Mouse (Mus musculus) limb, embryonic 12.5 days (tissue): ENCODE results near the gene Ifi213. TPM values are rescaled to one million over a fixed set of nuclear protein-coding genes. Genes with fewer than 3 reads are reported as not detected.
"Not testable (repeated sequence)": the region's sequence is repeated elsewhere in the genome, so short reads cannot be mapped to it uniquely, and the experiment has no call there.

Source experiments
- ATAC-seq: fragments of 200-750 bp; cut with Nextera tagmentation; 2 replicates; pipeline ENCODE4 v1.8.0; 2017; ENCODE audit warnings: low read depth, moderate TSS enrichment; ENCODE audit not compliant: insufficient number of reproducible peaks, insufficient read depth, low FRiP score, low TSS enrichment
- H3K27ac ChIP-seq: fragments of 300-500 bp; sonication (generic); 2 replicates; pipeline ENCODE4 v1.5.1; 2016; ENCODE audit warnings: mild to moderate bottlenecking, moderate library complexity
- H3K27me3 ChIP-seq: fragments of 300-500 bp; sonication (generic); 2 replicates; pipeline ENCODE4 v1.6.1; 2016; ENCODE audit warnings: mild to moderate bottlenecking, moderate library complexity
- H3K36me3 ChIP-seq: fragments of 300-500 bp; sonication (generic); 2 replicates; pipeline ENCODE4 v1.6.1; 2016; ENCODE audit warnings: mild to moderate bottlenecking, moderate library complexity
- H3K4me1 ChIP-seq: fragments of 300-500 bp; sonication (generic); replicated peaks from 2 replicates; pipeline ENCODE4 v1.6.1; 2016
- H3K4me2 ChIP-seq: fragments of 300-500 bp; sonication (generic); 2 replicates; pipeline ENCODE4 v1.6.1; 2016; ENCODE audit warnings: mild to moderate bottlenecking, moderate library complexity
- H3K4me3 ChIP-seq: fragments of 300-500 bp; sonication (generic); replicated peaks from 2 replicates; pipeline ENCODE4 v1.5.1; 2016; ENCODE audit warnings: mild to moderate bottlenecking
- H3K9ac ChIP-seq: fragments of 300-500 bp; sonication (generic); replicated peaks from 2 replicates; pipeline ENCODE4 v1.6.1; 2016; ENCODE audit warnings: mild to moderate bottlenecking, moderate library complexity
- H3K9me3 ChIP-seq: fragments of 300-500 bp; sonication (generic); 2 replicates; pipeline ENCODE4 v1.6.1; 2016; ENCODE audit warnings: mild to moderate bottlenecking, moderate library complexity
- WGBS: fragments of 180-500 bp; shearing (Covaris S2); methylation state at CpG from one replicate; pipeline ENCODE4 v1.1.7; 2016; 5-methylcytosine and 5-hydroxymethylcytosine counted together
- polyA plus RNA-seq: library from polyadenylated mRNA; unstranded; fragments of >200 nt; fragmentation: Nextera tagmentation; extraction: Ambion mirVana; gene quantifications from 2 replicates; pipeline ENCODE4 v1.2.1, GENCODE M21; 2016

Gene Ifi213
- not detected in 2 replicates for polyA plus RNA-seq

DNA sequence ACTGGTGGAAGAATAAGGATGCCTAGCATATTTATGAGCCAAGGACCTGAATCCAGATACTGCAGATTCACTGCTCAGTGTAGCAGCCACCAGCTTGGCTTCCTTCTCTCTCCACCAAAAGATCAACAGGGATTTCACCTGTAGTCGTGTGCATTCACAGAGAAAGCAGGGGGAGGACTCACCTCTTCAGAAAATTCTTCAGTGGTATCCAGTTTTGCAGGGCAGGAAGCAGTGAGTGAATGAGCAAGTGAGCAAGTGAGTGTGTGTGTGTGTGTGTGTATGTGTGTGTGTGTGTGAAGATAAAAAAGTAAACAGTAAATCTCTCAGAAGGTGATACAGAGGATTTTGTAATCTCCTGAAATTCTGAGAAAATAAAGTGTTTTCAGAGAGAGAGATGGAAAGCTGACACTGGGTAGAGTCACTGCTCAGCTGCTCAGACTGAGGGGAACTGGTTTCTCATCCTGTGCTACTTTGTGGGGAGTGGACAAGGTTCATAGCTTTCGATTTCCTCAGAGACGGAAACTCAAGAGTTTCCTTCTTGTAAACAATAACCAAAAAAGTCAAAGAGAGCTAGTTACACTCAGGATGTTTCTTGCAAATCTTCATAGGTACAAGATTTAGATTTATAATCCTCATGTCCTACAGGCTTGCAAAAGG lies at the start of gene Ifi213:
TSS of gene Ifi213 (minus strand) at position 437 of the 657 bp plus-strand sequence.
- not testable (repeated sequence) for H3K4me3 ChIP-seq, H3K9ac ChIP-seq, H3K27ac ChIP-seq, H3K4me1 ChIP-seq, H3K9me3 ChIP-seq, H3K4me2 ChIP-seq, ATAC-seq, H3K36me3 ChIP-seq, H3K27me3 ChIP-seq
- 79% methylated on average over 3 of the region's 3 CpGs for WGBS

DNA sequence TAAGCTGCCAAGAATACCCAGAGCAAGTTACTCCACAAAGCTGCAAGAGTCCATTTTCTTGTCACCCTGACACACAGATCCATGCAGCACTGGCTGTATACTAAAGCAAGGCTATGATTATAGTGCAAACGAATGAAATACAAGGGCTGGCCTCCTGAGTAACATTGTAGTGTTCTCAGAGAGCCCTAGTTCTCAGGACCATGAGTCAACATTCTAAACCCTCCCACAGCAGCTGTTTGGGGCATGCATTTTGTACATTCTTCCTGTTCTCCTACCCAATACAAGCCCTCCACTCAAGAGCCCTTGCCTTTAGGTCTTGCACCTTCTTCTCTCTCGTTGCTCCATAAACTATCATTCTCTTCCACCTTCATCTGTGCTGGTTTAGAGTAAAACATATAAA lies 46.3 kb upstream of the Ifi213 start:
- H3K4me2 ChIP-seq = no peak overlapping the region
- H3K9ac ChIP-seq = no peak overlapping the region
- WGBS = 75% methylated on average over 2 of the region's 2 CpGs
- no peaks in the 10 kb centered on the region for H3K36me3 ChIP-seq
- H3K27ac ChIP-seq = no peak overlapping the region
- no peak overlapping the region for H3K4me3 ChIP-seq
- H3K27me3 ChIP-seq = no peaks in the 10 kb centered on the region
- H3K4me1 ChIP-seq = no peaks in the 10 kb centered on the region
- ATAC-seq = no peak
- H3K9me3 ChIP-seq = no peaks in the 10 kb centered on the region

DNA sequence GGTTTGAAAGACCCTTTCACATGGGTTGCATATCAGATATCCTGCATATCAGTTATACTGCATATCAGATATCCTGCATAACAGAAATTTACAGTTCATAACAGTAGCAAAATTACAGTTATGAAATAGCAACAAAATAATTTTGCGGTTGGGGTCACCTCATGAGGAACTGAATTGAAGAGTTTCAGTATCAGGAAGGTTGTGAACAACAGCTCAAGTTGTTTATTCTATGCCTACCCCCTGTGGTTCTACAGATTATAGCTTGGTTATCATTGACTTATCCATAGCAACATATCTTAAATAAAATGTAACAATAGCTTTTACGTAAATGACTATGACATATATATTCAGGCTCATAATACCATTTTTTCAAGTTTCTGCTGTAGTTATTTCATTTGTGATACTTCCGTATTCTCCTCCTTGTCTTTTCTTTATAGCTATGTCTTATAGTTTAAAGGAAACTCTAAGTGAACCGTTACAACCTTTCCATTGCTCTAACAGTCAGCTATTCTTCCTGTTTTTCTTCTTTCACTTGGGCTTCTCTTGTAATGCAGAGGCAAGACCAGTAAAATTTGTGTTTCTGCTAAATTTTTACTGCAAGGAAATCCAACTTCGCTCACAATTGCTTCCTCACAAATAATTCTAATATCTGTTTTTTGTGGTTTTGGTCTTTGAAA lies 35.0 kb upstream of the Ifi213 start:
- H3K4me3 ChIP-seq = no peak overlapping the region
- no peak for ATAC-seq
- H3K36me3 ChIP-seq = no peaks in the 10 kb centered on the region
- no peak overlapping the region for H3K4me2 ChIP-seq
- WGBS = 87% methylated on average over 5 of the region's 5 CpGs
- no peak overlapping the region for H3K9ac ChIP-seq
- no peak overlapping the region for H3K27ac ChIP-seq
- H3K9me3 ChIP-seq = no peaks in the 10 kb centered on the region
- no peaks in the 10 kb centered on the region for H3K4me1 ChIP-seq
- no peaks in the 10 kb centered on the region for H3K27me3 ChIP-seq

DNA sequence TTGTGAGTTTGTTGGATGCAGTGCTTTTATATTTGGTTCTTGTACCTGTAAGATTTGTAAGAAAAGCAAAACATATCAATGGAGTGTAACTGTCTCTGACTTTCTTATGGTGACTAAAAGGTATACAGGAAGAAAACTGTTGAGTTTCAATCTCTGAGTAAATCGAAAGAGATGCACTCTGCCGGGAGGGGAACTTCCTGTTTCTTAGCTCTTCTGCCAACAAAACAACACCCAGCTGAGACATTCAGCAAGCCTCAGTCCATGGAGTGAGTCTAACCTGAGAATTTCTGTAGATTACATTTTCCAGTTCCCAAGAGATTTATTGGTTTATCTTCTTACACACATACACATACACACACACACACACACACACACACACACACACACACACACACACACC lies 31.5 kb upstream of the Ifi213 start, which contains the start of gene Ifi209:
TSS of gene Ifi209 (plus strand) at position 296 of the 400 bp plus-strand sequence.
- H3K9me3 ChIP-seq, H3K4me2 ChIP-seq, ATAC-seq, H3K4me3 ChIP-seq, H3K4me1 ChIP-seq, H3K27me3 ChIP-seq, H3K9ac ChIP-seq, H3K36me3 ChIP-seq, H3K27ac ChIP-seq: not testable (repeated sequence)
- whole genome bisulfite sequencing = 91% methylated on average over 2 of the region's 2 CpGs

DNA sequence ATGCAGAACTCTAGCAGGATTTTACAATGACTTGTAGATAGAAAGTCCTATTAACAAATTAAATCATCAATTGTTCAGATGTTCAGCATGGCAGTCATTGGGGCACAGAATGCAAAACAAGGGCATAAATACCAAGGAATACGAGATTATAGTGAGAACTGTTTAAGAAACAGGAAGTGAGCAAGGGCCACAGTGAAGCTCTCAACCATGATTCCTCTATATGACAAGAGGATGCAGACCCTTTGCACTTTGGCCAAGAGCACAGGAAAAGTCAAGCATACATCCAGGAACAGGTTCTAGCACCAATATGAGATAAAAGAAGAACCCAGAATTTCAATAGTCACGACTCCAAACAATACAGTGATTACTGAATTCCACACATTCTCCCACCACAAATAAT lies 27.6 kb upstream of the Ifi213 start:
- Histone ChIP-seq H3K36me3 (no peaks in the 10 kb centered on the region), H3K4me3 (no peak overlapping the region), H3K4me2 (no peak overlapping the region), H3K9ac (no peak overlapping the region), H3K4me1 (no peaks in the 10 kb centered on the region), H3K27me3 (no peaks in the 10 kb centered on the region), H3K27ac (no peak overlapping the region), H3K9me3 (no peaks in the 10 kb centered on the region)
- no peak for ATAC-seq
- WGBS = 78% methylated on average over 2 of the region's 2 CpGs

DNA sequence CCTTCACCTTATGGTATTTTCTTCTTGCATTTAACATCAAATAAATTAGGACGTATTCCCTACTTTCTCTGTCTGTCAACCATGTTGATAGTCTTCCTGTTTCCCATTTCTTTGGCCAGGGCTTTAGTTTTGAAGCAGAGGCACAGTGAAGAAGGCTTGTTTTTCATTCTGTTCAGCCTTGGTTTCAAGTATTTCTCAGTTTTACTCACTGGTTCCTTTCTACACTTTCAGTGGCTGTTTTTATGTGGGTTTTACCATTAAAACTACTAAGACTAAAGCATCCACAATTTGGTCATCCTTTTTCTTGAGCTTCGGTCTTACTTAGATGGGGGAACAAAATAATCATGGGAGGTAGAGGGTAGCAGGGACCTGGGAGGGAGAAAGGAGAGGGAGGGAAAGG lies 25.0 kb upstream of the Ifi213 start:
- no peaks in the 10 kb centered on the region for H3K27me3 ChIP-seq
- H3K4me1 ChIP-seq = no peaks in the 10 kb centered on the region
- no peak overlapping the region for H3K27ac ChIP-seq
- no peak overlapping the region for H3K9ac ChIP-seq
- no peak for ATAC-seq
- no peaks in the 10 kb centered on the region for H3K9me3 ChIP-seq
- no peak overlapping the region for H3K4me2 ChIP-seq
- WGBS = 87% methylated on average over 2 of the region's 2 CpGs
- H3K36me3 ChIP-seq = no peaks in the 10 kb centered on the region
- H3K4me3 ChIP-seq = no peak overlapping the region

DNA sequence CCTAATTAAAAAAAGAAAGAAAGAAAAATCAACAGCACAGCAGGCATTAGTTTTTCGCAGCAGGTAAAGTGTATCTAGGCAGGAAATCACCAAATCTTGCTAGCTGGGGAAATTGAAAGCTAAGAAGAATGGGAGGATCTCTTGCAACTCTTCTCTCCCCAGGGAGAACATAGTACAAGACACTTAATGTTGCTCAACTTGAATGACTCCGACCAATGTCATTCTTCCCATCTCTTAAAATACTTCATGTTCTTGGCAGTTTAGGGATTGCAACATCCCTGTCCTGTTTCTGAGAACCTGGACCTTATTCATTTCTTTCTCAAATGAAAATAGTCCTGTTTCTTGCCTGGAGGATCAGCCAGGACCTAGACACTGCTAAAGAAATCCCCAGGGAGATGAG lies 23.1 kb upstream of the Ifi213 start:
- H3K9ac ChIP-seq, H3K36me3 ChIP-seq, H3K9me3 ChIP-seq, ATAC-seq, H3K4me3 ChIP-seq, H3K27me3 ChIP-seq, H3K4me2 ChIP-seq, H3K4me1 ChIP-seq, H3K27ac ChIP-seq: not testable (repeated sequence)
- 87% methylated on average over 2 of the region's 2 CpGs for WGBS

DNA sequence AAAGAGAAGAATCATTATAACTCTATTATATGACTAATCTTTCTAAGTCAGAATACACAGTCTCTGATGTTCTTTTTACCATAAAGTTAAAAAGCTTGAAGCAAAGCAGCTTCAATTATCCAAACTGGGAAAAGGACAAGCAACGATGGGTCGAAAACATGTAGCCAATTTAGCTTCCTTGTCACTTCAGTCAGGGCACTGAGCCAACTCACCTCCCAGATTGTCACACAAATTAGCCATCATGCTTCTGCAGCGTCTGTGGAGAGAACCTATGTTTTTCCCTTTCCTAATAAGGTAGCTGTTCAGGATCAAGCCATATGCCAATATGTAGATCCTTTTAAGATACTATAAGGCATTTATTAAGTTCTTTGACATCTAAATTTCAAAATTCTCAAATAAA lies 11.2 kb upstream of the Ifi213 start:
- H3K27me3 ChIP-seq, ATAC-seq, H3K36me3 ChIP-seq, H3K9me3 ChIP-seq, H3K4me1 ChIP-seq, H3K4me3 ChIP-seq, H3K9ac ChIP-seq, H3K27ac ChIP-seq, H3K4me2 ChIP-seq: not testable (repeated sequence)
- 86% methylated on average over 3 of the region's 3 CpGs for WGBS

DNA sequence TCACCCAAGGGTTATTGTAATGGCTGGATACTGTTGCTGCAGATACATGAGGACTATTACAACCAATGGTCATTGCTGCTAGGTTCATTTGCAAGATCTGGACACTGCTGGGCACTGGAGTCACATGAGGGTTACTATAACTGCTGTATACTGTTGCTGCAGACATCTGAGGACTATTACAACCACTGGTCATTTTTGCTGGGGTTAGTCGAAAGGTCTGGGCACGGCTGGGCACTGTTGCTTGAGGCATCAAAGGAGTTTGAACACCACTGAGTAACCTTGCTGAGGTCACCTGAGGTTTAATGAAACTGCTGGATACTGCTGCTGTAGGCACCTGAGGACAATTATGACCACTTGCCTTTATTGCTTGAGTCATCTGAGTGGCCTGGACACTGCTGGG lies 9.4 kb downstream of the Ifi213 start:
- not testable (repeated sequence) for H3K9ac ChIP-seq, H3K4me3 ChIP-seq, ATAC-seq, H3K4me2 ChIP-seq, H3K27me3 ChIP-seq, H3K9me3 ChIP-seq, H3K27ac ChIP-seq, H3K36me3 ChIP-seq, H3K4me1 ChIP-seq
- WGBS = 87% methylated on average over 2 of the region's 2 CpGs

DNA sequence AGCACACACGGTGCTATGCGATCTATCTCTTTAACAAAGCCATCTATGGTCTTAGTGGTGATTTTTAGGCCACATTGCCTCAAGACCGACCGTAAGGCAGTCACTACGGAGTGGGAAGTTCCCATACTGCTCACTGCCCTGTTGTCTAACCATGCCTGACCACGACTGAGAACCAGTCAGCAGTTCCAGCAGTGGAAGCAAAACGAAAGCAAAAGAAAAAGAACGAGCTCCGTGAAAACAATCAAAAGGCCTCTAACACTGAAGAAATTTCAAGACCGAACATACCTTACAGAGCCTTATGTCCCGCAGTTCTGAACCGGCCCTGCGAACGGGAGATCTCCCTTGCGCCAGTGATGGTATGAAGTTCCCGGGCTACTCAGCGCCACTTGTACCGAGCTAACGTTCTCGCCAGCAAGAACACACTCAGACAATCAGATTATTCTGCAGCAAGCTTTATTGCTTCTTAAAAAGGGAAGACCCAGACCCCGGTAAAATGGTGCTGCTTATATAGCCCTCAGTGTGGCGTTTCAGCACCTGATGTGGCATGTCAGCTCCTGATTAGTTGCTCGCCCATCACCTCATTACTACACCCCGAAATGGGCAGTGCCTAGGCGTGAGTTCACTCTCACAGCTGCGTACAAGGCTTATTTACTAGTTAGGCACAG lies 19.0 kb downstream of the Ifi213 start:
- Histone ChIP-seq H3K4me1 (no peaks in the 10 kb centered on the region), H3K9ac (no peak overlapping the region), H3K4me3 (no peak overlapping the region), H3K27ac (no peak overlapping the region), H3K4me2 (no peak overlapping the region), H3K36me3 (no peaks in the 10 kb centered on the region), H3K27me3 (no peaks in the 10 kb centered on the region), H3K9me3 (peaks cover 42% of the 10 kb centered on the region)
- no peak for ATAC-seq
- WGBS = 89% methylated on average over 26 of the region's 26 CpGs

DNA sequence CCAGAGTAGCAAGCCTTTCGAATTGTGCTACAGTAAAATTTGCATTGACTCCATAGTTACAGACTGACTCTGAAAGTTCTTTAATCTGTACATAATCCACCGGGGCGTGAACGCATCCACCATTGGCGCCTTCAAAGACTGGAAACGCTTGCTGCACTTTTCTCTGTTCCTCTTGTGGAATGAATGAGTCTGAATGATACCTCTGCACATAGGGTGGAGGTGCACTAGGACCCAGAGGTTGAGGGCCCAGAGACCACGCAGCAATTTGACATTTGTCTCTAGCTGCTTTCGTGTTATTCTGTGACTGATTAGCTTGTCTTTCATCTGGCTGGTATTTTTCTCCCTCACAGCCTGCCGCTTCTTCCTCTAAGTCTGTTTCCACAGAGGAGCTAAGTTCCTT lies 20.0 kb downstream of the Ifi213 start:
- ATAC-seq = no peak
- no peak overlapping the region for H3K27ac ChIP-seq
- WGBS = 88% methylated on average over 9 of the region's 9 CpGs

More for the DNA sequence above, 20.0 kb downstream of the Ifi213 start:
- Histone ChIP-seq H3K4me3 (no peak overlapping the region), H3K4me2 (no peak overlapping the region), H3K9ac (no peak overlapping the region), H3K9me3 (peaks cover 42% of the 10 kb centered on the region), H3K36me3 (no peaks in the 10 kb centered on the region), H3K27me3 (no peaks in the 10 kb centered on the region), H3K4me1 (no peaks in the 10 kb centered on the region)
